Mouse (Mus musculus) cerebellum, adult 8-10 months (tissue): Measurements from ENCODE around the gene Cfap61.

Experiments used
- DNase-seq: peaks from one replicate; pipeline ENCODE4 v3.0.0; 2022

Gene Cfap61

DNA sequence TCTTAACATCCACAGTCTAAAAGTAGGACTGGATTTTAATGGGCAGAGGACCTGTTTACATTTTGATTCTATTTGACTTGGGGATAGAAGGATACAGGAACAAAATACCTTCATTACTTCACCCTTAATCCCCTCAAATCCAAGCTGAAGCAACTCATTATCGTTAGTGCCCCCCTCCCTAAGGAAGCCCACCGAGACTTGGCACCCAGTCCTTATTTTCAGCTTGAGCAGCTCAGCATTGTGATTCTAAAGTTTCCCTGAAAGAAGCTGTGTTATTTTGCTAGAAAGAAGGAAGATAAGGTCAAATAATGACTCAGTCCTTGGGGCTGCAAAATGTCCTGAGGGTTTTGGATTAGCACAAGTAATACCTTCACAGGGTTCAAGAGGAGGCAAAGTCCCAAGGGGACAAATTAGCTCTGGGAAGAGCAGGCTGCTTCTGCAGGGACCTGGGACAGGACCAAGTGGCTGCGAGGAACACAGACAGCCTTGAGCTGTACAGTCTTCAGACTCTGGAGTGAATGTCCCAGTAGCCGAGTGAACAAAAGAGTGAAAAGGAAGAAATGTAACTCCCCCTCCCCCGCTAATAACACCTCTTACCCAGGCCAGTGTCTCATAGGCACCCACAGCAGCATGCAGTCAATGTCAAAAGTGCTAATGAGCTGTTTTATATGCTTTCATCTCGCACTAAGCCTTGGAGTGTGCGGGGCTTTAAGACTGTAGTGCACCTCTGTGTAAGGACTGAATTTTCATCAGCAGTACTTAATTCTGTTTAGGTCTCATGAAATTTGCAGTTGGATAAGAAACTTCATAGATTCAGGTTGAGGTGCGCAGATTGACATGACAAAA lies 81.0 kb downstream of the Cfap61 start:
- no peak for DNase-seq

DNA sequence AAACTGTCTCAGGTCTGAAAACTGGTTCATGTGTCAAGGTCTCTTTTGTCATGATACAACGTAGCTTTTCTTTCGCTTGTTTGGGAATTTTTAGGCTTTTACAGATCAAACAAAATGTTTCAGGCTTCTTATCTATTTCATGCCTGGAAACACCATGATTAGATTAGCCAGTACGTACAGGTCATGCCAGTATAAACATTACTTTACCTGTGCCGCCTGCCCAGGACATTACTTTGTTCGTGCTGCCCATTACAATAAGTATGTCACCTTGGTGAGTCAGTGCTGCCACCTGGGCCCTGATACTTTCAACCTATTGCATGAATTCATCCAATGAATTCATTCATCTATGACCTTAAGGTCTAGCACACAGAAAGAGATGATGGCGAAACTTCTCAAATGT lies 88.3 kb downstream of the Cfap61 start:
- DNase-seq: no peak

DNA sequence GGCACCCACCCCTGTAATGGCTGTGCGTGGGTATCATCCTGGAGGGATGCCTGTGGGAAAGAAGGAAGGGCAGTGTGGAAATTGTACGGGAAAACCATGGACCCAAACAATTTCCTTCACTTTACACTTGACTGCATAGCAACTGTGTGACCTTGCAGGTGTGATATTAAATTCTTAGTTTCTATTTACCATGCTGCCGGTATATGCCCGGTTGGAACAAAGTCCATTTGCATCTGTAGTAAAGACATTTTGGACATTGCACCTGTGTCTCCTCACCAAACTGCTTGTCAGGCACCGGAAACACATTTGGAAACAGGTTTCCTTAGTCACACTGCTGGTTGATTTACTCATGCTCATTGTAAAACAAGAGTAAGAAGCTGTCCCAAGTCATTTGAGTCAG lies 109.1 kb downstream of the Cfap61 start:
- no peak for DNase-seq

DNA sequence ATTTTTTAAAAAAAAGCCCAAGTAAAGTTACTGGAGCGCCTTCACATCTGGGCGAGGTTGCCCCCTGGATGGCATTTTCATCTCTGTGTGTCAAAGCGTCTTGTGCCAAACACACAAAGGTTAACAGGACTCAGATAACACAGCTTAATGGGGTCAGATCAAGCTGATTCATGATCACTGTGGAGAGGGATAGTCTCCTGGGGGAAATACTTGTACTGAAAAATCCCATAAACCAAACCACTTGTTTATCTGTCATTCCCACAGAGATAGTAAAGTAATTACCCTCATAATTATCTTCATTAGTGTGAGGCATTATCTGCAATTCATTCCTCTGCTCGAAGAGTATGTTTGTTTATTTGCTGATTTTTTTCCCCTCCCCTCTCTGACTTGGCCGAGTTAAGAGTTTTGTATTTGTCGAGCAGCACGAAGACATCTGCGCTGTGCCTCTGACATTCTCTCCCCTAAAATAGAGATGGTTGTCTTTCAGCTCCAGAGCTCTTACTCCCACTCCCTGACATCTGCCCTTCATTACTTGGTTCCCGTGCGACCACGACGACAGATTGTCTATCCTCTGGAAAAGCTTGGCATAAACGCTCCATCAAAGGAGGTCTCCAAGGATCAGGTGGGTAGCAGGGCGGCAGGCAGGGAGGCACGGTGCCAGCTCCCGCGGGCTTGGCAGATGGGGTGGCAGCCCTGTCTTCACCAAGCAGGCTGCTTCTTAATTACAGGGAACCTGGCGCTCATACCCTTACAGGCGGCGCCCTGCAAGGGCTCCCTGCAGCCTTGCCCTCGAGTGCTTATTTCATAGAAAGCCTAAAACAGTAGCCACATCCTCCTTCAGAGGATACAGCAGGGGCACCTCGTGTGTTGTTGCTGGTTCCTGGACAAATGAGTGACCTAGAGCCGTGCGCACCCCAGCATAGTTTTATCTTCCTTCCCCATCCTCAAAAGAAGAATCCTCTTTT lies 110.6 kb downstream of the Cfap61 start:
- DNase-seq: peak; percentile 77

DNA sequence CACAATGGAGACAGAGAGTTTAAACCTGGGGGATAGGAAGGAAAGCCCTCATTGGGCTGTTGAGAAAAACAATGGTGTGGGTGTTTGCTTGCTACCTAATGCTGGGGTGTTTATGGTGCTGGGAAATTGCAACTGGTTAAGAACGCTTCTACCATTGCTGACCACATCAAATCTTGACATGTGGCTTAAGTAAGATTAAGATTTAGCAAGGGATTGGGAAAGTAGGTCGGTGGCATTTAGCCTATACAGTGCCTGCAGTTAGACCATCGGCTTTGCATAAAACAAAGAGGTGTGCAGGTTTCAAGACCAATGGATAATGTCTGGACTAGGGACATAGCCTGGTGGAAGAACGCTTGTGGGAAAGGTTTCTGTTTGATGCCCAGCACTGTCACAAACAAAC lies 113.1 kb downstream of the Cfap61 start:
- no peak for DNase-seq

DNA sequence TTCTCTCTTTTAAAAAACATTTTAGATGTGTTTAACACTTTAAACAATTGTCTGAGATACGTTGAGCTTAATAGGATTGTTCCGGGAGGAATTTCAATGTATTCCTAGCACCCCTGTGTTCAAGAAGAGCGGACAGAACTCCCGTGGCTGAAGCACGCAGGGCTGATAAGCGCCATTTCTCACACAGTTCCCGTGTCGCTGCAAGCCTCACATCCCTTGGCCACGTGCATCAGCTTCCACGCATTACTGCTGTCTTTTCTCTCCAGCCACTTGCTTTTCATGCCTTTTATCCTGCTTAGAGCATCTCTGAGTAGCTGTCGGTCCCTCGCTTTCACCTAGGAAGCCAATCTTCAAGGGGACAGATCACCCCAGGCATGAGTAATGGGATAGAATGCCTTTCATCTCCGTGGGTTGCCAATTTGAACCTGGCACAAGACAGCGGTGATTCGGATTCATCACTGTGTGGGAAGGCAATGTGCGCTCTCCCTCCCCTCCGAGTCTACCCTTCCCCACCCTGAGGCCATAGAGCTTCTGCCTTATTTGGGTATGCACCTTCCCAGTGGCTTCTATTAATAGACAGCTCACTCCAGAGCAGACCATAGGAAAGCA lies 113.7 kb downstream of the Cfap61 start:
- DNase-seq: no peak

DNA sequence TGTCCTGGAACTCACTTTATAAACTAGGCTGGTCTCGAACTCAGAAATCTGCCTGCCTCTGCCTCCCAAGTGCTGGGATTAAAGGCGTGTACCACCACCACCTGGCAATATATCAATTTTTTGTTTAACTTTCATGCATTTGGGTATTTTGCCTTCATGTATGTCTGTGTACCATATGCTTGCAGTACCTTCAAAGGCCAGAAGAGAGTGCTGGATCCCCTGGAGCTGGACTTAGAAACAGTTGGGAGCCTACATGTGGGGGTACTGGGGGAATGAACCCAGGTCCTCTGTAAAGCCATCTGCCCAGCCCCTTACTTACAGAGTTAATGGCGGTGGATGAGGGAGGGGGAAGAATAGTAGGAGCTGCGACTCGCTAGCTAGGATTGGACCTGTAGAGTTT lies 114.8 kb downstream of the Cfap61 start:
- no peak for DNase-seq

DNA sequence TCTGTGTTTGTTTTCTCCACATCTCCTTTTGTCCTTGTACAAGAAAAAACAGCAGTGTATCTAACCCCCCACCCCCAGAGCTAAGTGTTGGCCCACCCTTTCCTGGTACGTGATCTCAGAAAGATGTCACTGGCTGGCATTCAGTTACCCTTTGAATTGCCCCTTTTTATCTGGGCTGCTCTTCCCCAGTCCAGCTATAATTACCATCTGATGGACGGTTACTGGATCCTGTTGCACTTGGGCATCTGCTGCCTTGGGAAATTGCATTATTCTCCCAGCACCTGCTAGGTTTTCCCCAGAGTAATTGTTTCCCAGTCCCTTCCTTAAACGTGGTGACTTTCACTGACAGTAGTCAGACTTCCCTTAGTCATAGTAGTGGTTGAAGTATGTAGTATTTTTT lies 115.5 kb downstream of the Cfap61 start:
- DNase-seq: no peak

DNA sequence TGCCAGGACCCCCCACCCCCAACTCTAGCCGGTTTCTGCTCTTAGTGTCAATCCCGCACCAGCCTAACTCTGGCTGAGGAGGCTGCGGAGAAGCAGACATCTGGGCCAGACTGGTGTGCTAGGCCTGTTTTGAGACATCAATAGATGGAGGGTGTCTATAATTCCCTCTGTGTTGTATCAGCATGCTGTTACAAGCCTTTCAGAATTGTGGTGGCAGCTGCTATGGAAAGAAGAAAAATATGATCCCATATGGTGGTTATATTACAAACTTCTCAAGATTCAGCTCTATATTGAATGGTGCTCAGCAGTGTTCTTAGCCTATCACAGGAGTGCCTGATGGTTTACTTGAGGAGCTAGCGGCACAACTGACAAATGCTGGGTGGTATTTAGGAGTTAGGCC lies 116.8 kb downstream of the Cfap61 start:
- no peak for DNase-seq

DNA sequence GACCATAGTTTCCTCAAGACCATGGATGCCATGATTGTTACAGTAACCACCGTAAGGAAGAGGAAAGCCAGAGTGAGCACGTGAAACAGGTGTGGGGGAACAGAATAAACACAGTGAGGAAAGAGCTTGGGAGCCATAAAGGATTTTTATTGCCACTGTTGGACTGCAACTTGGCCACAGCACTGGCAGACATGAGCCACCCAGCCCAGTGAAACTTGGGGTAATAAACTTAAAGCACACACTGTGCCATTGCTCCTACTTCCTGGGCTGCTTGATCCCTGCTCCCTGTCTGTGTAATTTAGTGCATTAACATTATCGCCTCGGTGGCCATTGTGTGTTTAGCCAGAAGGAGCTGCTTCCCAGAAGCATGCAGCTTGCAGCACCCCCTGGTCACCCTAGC lies 122.5 kb downstream of the Cfap61 start:
- DNase-seq: no peak

DNA sequence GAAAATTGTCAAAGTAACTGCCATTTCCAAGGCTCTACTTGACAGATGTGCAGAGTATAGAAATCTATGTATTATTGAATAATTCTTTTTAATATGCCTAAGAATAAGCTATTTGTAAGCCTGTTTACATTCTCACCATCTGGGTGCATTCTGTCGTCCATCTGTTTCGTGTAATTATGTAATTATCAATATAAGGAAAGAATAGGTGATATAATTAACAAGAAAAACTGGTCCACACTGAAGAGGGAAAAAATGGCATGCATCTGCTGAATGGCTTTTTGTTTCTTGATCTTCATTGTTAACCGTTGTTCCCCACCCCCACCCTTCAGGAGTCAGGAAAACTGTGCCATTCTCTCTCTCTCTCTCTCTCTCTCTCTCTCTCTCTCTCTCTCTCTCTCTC lies 124.2 kb downstream of the Cfap61 start:
- no peak for DNase-seq

DNA sequence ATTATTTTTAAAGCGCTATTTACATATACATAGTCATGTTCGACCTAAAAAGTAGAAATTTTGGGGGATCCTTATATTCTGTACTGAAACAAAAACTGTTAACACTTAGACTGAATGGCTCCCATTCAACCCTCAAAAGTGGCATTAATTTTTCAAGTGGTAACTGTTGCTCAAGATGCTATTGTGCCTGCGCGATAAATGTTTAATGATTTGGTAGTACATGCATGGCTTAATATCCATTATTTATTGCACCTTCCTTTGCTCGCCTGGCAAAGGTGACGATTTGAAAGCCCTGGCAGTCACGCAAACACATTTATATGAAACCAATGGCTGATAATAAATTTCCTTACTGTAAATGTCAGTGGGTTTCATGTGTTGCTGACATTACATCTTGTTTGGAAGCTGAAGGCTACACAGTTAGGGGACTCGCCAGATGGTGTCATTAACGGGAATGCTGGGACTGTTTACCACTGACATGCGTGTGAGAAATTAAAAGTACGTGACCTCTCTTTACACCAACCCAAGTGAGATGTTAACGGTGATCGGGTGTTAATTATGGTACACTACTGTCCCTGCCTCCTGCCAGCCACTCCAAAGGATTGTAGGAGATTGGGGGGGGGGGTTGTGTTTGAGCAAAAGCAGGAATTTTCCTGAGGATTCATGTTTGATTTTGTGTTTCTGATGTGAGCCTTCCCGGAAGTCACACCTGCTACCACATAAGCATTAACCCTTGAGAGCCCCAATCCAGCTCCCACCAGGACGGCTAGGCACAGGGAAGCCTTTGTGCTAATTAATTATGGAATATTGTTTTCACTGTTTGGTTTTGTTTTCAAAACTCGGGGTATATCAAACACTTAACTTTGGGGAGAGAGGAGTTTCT lies 127.1 kb downstream of the Cfap61 start:
- no peak for DNase-seq

DNA sequence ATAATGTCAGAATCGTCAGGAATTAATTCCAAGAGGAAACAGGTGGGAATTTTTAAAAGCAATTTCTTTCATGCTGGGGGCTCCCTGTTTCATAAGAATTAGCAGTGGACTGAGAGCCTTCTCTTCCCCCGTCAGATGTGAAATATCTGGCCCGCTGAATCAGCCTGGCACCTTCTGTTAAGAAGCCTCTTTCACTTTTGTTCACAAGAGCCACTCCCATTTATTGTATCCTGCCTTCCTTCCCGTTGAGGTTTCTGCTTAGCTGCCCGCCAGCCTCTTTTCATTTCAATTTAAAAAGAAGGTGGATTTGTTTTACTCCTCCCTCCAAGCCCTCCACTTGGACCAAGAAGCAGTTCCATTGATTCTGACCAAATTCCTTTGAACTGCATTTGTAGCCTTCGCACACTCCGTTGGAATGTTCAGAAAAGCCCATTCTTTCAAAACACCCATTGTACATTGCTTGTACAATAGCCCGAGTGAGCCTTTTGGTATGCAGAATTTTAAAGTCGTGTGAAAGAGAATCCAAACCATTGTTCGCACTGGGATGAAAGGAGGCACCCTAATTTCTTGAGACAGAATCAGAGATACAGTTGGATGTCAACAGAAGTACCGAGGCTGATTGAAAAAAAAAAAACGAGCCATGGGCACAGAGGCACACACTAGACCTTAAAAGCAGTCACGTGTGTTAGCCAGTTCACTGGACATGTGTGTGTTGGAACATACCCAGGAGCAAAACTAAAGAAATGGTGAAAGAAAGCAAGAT lies 127.9 kb downstream of the Cfap61 start:
- DNase-seq: no peak

DNA sequence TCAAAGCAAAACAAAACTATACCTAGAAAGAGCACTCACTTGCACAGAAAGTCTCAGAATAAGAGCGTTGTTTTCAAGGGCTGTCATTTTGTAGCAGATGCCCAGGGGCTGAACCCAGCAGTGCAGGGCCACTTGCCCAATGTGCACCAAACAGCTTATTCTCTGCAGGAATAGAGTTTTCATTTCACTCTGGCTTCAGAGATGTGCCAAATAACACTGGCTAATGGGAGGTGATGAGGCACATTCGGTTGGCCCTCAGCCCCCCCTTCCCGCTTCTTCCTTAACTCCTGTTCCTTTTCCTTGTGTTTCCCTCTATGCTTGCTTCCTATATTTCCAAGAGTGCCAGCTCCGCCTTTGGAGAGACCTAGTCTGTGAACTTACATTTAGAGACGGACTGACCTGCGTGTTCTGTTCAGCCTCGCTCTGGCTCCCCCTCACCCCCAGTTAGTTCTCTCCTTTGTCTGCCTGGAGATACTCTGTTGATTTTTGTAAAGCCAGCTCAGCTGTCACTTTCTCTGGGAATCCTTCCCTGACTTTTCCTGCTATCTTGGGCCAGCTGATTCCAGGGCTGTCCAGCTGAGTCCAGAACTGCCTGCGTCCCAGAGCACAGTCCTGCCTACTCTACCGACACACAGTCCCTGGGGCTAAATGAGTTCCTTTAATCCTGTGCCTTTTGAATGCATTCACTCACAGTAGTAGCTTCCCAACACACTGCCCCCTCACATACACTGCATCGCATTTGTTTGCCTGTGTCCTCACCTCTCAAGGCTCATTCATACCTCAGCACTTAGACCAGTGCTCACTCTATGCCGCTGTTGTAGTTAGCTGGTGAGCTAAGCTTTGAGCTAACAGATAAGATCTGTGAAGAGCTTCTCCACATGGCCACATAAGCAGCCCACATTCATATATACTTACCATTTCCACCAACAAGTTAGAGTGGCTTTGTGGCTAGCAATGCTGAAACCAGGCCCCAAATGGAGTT lies 128.8 kb downstream of the Cfap61 start:
- no peak for DNase-seq

DNA sequence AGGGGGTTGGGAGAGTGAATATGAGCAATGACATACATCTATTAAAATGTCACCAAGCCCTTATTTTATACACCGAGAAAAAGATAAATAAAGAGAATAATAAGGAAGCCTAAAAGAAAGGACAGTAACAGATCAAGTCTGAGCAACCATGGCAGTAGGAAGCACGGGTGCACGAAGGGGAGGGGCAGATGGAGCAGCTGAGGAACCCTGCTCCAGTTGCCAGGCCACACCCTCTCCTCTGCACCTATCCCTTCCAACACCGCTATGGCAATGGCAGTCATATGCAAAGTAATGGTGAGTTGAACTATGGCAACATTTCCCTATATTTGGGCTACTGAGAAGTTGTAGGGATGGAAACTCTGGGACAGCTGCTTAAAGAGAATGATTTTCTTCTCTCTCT lies 132.8 kb downstream of the Cfap61 start:
- no peak for DNase-seq

DNA sequence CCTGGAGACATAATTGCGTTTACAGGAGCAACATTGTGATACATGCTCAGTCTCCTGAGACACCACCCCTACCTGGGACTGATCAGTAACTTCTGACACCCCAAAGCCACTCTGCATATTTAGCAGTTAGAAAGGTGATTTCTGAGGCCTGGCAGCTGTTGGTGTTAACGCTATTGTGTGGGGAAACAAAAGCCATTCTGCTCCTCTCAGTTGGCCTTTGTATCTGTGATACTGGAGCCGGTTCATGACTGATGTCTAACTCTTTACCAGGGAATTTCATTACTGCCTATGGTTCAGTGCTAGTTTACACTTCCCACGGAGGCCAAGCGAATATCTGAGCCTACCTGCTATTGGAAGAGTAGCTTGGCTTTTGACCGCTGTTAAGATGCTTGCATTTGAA lies 138.7 kb downstream of the Cfap61 start:
- DNase-seq: no peak

DNA sequence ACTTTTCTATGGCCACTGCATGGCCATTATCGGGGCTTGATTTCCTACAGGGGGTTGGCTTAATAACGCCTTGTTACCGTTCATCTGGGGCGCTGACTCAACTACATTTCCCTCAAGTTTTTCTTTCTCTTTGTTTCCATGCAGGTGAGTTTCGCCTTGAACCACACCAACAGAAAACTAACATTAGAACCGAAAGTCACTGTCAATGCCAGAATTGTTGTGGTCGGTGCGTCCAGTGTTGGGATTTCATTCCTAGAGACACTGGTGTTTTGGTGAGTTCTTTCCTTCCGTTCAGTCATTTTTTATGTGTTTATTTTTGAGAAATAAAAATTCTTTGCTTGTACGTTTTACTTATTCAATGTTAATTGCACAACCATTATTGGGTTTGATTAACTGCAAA lies 142.5 kb downstream of the Cfap61 start:
- DNase-seq: no peak

DNA sequence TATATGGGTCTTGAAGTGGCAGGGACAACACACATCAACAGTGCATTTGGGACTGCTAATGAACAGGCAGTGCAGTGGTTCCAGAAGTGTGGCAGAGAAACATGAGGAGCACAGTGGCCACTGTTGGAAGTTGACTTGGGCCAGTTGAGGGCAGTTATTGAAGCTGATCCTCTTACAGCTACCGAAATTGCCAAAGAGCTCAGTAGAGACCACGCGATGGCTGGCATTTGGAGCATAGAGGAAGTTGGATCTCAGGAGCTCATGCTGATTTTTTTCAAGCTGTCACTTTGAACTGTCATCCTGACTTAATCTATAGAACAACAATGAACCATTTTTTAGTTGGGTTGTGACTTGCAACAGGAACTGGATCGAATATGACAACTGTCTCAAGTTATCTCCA lies 145.7 kb downstream of the Cfap61 start:
- DNase-seq: no peak

DNA sequence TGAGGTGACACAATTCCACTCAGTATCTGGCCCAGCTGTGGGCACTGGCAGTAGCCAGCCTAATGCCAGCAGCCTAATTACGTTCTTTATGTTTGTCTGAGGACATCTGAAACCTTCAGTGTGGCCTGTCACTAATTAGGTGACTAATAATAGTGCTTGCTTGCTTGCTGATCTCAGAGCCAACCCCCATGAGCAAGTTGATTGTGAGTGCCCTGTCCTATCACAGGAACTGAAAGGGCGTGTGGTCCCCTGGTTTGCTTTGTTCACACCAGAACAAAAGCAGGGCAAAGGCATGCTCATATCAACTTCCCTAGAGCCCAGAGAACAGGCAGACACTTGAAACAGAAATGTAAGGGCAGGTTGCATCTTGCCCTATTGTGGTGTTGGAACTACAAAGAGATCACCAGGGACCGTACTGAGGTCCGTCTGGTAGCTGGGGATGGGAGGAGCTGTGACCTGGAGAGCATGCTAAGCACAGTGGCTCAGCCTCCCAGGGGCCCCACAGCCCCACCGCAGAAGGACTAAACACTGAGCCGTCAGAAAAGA lies 148.8 kb downstream of the Cfap61 start:
- DNase-seq: no peak

DNA sequence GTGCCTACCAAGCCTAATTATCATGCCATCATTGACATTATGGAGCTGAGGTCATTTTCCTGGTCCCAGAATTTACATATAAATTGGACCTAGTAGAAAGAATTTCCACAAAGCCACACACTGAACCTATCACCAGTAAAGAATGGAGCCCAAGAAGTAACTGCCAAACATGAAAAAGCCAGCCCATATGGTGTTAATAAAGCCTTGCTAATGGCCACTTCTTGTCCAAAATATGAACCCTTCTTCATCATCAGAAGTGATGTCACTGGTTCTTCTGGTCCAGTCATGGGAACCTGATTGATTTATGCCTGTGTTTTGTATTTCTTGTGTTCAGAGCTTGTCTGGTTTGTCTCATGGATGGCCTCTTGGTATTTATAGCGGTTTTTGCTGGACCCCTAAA lies 152.8 kb downstream of the Cfap61 start:
- no peak for DNase-seq
